Mouse (Mus musculus): ENCODE data around the gene Chst3.
A peak's percentile ranks its signal among the peaks of the same experiment; 100 is the strongest.
"Not testable (repeated sequence)": the region's sequence is repeated elsewhere in the genome, so short reads cannot be mapped to it uniquely, and the experiment has no call there.

Gene Chst3

DNA sequence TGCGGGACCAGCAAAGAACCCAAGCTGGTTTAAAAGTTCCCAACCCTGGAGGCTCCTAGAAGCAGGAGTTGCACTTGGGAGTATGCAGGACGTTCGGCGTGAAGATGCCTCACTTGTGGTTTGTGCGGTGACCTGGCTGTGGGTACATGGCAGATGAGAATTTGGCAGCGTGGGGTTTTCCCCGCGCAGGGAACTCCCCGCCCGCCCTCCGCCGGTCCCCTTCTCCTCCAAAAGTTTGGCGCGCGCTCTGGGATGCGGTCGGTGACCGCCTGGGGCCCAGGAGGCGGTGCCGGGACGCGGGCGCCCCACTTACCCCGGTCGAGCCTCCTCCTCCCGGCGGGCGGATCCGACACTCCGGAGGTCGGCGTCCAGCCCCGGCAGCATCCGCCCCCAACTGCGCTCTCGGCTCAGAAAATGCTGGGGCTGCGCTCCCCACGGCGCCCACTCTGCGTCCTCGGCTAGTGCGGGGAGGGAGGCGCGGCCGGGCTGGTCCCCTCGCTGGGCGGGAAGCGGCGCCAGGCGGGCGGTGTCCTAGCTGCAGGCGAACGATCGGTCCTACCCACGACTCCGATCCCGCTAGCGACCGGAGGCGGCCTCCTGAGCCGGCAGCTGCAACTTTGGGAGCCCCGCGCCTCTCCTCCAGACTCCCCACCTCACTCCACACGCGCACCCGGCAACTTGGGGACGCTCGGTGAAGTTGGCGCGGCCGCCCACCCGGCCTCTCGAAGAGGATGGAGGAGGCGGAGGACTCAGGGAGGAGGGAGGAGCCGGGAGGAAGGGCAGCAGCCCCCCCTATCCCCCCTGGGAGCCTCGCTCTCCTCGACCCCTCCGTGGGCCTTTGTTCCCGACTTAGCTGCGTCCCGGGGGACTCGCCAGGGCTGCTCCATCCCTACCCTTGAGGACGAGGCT, at the start of gene Chst3:
Gene Chst3 (minus strand): TSS at position 670 of the 909 bp plus-strand sequence.
- DNase-seq: peak; percentile 37 to 53

DNA sequence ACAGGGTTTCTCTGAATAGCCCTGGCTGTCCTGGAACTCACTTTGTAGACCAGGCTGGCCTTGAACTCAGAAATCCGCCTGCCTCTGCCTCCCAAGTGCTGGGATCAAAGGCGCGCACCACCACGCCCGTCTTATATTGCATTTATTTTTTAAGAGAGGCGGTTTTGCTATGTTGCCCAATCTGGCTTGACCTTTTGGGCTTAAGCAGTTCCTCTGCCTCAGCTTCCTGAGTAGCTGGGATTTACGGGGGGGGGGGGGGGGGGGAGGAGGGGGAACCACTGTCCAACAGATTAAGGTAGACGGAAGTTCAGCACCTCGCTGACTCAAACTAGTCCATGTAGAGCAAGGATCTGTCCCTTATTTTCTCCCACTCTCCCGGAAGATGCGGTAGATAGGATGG, 49.7 kb upstream of the Chst3 start:
- DNase-seq: no peak

DNA sequence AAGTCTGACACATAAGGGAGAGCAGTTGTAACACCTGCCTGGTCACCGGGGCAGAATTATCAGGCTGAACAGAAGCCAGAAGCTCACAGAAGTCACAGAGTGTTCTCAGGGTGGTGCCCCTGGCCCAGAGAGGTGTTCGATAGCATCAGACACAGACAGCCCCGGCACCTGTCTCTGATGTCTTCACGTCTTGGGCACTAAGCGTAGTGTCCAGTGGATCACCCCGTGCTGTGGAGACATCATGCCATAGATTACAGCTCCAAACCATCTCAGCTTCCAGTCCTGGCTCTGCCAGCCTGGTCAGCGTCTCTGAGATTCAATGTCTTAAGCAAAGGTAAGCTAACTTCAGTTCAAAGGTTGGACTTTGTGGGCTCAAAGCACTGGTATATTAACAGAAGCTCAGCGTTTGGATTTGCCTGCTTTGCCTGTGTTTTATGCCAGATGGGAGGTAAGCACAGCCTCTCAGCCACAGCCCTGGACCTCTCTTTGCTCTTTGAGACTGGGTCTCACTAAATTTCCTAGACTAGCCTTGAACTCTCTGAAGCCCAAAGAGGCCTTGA, 47.9 kb upstream of the Chst3 start:
- DNase-seq: no peak

DNA sequence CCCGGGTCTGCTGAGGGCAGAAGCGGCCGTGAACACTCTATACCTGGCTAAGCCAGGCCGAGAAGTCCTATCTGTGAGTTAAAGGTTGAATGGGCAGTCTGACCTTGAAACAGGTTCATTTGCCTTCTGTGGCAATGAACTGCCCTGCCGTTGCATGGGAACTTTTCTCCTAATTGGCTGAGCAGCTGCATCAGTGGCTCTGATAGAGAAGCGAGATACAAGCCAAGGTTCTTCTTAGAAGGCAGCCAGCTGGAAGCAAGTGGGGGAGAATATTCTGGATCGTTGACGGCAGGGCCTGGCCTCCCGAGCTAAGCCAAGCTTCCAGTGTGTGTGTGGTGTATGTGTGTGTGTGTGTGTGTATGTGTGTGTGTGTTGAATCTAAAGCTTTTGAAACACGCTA, 46.2 kb upstream of the Chst3 start:
- no peak for DNase-seq

DNA sequence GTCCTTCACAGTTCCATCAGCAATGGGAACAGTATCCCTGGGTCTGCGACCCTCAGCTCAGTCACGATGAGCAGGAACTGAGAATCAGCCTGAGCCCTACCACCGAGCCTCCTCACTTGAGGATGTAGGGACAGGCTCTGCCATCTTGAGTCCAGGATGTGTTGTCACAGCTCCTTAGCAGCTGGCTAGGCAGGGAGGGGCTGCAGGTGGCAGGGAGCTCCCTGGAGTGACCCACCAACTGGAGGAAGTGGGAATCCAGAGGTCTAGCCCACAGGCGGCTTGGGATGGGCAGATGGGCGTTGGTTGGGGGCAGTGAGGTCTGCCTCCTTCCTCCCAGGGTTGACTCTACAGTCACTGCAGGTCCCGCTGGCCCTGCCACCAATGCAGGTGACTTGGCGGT, 44.3 kb upstream of the Chst3 start:
- DNase-seq: peak in 1 of 2 experiments; percentile 52

DNA sequence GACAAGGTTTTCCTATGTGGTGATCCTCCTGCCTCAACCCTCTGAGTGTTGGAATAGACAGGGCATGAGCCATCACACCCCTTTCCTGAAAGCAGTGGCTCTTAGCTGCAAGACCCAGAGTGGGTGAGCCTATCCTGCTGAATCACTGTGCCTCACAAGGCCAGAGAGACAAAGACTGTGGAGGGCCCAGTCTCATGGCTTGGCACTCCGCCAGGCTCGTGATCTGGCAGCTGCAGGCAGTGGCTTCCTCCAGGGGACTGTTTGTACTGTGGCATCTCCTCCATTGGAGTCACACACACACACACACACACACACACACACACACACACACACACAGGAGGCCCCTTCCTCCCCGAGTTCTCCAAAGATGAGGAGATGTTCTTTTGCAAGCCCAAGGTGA, 43.3 kb upstream of the Chst3 start:
- peak; percentile 82 to 89 for DNase-seq

DNA sequence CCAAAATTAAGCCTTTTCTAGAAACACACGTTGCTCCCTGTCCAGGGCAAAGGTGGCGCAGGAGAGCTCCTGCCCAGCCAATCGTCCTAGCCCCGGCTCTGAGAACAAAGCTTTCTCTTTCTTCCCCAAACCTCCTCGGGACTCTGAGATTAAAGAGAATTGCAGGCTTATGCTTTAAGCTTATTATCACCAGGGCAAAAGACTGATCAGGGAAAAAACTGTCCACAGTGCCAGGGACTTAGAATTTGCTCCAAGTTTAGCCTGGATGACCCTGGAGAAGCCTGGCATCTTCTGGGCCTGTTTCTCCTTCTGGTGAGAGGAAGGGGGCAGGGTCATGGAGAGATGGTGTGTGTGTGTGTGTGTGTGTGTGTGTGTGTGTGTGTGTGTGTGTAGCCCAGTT, 42.5 kb upstream of the Chst3 start:
- DNase-seq: no peak

DNA sequence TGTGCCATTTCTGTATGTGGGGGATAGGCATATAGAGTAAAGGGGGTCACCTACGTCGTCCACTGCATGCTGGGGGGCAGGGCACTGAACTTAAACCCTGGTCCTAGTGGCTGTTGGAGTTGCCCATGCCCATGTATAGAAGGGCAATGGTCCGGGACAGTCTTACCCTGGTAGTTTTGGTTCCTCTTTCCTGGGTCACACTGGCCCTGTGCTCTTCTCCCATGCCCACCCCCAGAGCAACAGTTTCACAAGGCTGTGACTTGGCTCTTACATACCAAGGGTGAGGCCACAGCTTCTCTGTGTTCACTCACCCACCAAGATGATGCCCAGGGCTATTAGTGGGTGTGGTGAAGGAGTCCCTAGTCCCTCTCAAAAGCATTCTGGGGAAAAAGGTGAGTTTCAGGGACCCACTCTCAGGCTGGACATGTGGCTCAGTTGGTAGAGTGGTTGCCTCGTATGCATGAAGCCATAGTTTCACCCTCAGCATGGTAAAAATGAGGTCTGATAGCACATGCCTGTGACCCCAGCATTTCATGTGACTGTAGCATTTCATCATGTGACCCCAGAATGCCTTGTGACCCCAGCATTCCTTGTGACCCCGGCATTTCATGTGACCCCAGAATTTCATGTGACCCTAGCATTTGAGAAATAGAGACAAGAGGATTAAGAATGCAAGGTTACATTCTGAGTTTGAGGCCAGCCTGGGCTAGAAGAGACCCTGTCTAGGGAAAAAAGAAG, 41.7 kb upstream of the Chst3 start:
- DNase-seq: no peak

DNA sequence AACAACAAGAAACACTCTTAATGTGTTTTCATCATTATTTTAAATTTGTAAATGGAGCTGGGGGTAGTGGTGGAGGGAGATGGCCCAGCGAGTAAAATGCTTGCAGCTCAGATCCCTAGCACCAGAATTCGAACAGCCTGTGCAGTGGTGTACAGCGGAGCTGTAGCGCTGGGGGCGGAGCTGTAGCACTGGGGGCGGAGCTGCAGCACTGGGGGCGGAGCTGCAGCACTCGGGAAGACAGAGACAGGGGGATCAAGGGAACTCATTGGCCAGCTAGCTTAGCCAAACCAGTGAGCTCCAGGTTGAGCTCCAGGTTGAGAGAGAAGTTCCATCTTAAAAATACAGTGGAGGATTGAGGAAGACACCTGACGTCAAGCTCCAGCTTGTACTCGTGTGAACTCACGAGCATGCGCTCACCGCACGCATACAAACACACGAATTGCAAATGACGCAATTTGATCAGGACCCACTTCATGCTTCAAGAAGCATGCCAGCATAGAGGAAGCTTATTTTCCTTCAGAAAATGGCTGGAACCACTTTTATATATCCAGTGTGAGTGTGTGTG, 38.3 kb upstream of the Chst3 start:
- no peak for DNase-seq

DNA sequence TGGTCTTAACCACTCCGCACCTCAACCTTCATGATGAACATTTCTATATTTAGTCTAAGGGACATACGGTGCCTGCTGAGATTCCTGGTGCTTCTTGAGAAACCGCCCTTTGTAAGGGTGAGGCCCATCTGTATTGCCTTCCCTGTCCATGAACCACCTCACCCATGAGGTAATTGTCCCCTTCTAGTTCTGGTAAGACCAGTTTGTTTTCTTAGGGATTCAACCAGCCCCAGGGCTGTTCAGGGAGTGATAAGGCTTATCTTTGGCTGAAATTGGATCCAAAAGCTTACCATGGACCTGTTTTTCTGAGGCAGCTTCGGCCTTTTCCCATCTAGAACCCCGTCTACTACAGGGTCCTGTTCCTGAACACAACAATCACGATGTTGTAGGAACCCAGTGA, 37.0 kb upstream of the Chst3 start:
- no peak for DNase-seq

DNA sequence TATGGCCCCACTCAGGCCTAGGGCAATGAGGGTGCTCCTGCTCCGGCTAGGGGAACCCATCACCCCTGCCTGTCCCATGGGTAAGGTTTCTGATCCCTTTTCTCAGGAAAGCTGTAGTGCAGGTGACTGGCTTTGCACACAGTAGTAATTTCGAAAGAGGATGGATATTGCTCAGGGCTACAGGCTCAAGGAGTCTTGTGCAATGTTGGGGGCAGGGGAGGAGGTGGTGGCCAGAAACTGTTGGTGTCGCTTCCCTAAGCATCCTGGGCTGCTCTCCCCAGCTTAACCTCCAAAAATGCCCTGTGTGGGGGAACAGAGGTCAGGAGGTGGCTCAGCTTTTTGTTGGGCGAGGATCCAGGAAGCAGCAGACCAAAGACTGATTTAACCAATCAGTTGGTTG, 33.5 kb upstream of the Chst3 start:
- no peak for DNase-seq

DNA sequence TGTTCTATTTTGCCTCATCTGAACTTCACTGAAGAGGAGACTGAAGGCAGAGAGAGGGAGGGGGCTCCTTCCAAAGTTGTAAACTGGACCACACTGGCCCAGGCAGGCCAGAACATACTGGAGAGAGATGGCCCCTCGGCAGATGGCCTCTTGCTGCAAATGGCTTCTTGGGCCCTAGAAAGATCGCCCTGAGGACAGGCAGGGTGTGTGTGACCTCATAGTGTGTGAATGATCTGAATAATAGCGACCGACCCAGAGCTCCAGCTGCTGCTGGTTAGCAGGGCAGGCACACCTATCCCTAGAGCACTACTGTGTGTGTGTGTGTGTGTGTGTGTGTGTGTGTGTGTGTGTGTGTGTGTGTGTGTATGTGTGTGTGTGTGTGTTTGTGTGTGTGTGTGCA, 33.1 kb upstream of the Chst3 start:
- DNase-seq: no peak

DNA sequence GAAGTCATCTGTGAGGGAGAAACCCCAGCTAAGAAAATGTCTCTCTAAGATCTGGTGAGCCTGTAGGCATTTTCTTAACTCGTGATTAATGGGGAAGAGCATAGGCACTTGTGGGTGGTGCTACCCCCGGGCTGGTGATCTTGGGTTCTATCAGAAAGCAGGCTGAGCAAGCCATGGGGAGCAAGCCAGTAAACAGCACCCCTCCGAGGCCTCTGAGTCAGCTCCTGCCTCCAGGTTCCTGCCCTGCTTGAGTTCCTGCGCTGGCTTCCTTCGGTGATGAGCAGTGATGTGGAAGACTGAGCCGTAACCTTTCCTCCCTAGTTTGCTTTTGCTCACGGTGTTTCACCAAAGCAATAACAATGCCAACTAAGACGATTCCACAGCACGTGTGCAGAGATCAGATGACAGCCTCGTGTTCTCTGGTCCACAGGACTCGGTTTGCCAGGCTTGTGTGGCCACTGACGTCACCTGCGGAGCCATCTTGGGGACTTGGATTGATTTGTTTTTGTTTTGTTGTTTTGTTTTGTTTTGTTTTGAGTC, 31.4 kb upstream of the Chst3 start:
- DNase-seq: no peak

DNA sequence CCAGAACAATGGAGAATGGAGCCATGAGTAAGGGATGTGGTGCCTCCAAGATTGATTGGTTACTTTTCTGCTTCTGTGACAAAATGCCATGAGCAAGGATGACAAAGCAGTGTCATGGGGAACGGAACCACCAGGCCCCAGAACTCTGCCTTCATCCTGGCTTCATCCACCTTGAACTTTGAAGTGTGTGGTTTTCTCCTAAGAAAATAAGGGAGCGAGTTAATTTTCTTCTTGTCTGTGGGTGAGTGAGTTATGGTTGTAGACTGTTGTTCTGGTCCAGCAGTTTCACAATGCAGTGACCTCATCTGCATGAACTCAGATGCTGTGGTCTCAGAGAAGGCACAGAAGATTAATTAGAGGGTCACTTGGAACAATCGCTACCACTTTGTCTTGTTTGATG, 29.3 kb upstream of the Chst3 start:
- DNase-seq: not testable (repeated sequence)

DNA sequence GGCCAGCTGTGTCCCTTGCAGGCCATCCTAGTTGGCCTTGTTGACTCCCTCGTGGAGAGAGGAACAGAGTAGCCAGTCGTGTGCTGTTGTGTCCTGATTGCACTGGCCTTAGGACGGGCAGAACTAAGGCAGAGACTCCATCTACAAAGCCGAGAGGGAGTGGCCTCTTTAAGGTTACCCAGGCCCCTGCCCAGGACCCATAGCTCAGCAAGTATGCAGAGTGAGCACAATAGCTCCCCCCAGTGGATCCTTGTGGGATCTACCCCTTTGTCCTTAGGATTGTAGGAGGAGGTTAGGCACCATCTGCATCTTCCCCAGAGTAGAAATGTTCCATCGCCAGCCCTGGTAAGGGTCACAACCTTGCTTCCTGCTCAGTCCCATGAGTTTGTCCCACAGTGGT, 27.5 kb upstream of the Chst3 start:
- DNase-seq: peak; percentile 67 to 68

DNA sequence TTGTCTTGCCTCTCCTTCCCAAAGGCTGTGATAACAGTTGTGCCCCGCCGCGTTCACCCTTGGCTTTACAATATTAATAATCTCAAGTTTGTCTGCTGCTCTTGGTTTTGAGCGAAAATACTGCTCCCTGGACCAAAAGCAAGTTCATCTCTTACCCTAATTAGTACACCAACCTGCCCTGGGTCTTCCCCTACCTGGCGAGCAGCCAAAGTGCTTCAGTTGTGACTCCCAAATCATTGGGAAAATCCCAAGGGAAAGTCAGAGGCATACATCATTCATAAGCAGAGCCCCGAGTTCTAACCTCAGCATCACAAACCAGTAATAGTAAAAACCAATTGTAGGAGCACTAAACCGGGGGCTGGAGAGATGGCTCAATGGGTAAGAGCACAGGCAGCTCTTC, 26.6 kb upstream of the Chst3 start:
- no peak for DNase-seq

DNA sequence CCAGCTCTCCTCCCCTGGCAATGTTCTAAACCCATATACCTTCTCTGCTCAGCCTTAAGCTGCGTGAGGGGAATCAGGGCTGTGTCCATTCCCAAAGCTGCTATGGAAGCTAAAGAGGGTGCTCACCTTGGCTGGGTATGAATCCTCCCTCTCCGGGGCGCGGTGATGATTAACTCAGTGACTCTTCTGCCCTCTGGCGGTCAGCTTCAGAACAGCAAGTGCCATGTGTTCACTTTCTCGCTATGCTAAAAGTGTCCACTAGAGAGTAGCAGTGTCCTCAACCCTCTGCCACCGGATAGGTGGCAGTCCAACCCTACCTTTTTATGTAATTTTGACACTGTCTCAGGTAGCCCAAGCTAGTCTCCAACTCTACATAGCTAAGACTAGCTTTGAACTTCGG, 26.0 kb upstream of the Chst3 start:
- peak; percentile 83 to 91 for DNase-seq

DNA sequence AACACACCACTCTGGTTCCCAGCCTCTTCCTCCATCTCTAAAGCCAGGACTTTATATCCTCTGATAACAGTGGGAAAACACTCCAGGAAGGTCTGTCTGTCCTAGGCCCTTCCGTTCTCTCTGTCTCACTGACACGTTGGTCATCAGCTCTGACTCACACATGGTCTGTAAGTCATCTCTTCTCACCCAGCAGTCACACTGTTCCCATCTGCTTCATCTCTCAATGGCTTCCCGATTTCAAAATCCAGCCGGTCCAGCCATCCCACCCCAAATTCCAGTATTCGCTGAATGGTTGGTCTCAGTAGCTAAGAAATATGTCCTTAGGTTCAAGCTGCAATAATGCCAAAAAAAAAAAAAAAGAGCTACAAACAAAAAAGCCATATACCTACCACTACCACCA, 24.9 kb upstream of the Chst3 start:
- DNase-seq: no peak

DNA sequence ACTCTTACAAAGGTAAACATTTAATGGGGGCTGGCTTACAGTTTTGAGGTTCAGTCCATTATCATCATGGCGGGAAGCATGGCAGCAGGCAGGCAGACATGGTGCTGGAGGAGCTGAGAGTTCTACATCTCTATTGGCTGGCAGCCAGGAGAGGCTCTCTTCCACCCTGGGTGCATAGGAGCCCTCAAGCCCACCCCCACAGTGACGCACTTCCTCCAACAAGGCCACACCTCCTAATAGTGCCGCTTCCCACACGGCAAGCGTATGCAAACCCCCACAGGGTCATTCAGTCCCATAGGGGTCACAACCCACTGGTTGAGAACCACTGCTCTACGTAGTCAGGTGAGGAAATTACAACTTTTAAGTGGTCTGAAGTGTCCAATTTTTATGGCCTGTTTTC, 21.4 kb upstream of the Chst3 start:
- DNase-seq: no peak

DNA sequence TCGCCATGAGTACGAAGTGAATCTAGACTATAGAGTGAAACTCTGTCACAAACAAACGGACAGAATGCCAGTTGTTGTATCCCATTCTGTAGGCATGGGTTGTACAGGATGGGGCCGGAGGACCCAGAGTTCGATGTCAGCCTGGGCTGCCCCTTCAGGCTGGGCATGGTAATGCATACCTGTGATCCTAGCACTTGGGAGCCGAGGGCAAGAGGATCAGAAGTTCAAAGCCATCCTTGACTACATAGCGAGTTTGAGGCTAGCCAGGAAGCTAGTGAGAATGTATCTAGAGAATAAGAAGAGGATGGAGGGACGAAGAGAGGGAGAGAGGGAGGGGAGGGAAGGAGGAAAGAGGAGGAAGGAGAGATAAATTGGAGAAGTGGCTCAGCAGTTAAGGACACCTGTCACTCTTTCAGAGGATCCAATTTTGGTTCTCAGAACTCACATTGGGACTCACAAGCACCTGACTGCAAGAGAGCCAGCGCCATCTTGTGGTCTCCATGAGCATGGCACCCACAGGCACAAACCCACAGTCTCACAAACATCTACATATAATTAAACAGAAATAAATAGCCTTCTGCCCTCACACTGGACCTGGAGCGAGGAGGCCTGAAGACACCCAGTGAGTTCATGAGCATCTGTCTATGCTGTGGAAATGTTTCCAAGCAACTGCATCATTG, 18.6 kb upstream of the Chst3 start:
- DNase-seq: peak; percentile 56 to 67

DNA sequence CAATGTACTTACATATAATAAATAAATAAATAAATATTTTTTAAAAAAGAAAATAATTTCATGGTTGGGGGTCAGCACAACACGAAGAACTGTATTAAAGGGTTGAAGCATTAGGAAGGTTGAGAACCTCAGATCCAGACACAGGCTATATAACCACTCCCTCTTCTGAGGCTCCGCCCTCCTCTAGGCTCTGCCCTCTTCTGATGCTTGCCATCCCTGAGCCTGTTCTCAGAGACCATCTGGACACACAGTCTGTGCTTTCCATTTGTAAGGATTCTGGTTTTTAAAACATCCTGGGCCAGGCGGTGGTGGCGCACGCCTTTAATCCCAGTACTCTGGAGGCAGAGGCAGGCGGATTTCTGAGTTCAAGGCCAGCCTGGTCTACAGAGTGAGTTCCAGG, 16.8 kb upstream of the Chst3 start:
- DNase-seq: not testable (repeated sequence)

DNA sequence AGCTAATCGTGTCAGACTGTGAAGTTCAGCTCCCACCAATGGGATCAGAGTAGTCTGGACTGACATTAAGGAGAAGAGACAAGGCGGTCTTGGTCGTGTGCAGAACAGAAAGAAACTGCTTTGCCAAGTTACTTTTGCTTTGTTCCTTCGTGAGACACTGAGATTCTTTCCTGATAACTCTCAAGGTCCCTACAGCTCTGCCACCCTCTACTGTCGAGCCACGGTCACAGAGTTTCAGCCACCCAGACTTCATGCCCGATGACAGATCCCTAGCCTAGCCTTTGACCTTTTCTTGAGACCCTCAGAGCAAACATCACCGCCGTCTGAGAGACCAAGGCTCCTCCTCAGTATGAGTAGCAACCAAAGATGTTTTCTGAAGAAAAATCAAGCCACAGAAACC, 14.9 kb upstream of the Chst3 start:
- DNase-seq: no peak
